Mouse (Mus musculus): ENCODE data around the gene Mprip.

The Mprip gene

DNA sequence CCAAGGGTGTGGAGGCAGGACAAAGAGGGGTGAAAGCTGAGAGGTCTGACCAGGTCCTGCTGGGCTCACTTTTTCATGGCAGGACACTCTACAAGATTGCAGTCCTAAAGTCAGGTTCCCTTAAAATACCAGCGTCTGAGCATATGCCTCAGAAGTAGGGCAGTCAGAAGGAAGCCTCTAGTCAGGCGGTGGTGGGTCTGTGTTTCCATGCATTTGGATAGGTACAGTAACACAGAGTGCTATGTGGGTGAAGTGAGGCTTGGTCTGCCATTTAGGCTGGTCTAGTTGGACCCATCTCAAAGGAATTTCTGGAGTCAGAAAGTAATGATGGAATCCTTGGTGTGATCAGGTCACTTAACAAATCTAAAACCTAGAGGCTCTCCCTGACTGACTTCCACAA lies 108.2 kb downstream of the Mprip start:
- DNase-seq, result no peak

- no peak for DNase-seq
Measured at GRCm38 (mm10) chr11:59769738-59770137, 108.6 kb downstream of the Mprip start.

DNA sequence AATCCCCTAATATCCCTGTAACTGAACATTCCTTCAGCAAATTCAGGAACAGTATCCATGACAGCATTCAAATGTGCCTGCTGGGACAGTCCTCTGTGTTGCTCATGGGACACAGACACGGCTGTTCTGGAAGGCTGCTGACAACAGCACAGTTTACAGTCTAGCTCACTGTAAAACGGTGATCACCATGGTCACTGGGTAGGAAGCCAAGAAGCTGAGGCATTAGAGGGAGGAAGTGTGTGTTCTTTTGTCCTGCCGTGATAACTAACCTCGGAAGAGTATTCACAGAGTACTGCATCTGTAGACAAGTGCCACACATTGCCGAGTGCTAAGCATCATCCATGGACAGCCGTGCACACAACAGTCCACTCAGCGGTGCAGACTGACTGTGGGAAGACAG lies 109.6 kb downstream of the Mprip start:
- DNase-seq, result no peak

DNA sequence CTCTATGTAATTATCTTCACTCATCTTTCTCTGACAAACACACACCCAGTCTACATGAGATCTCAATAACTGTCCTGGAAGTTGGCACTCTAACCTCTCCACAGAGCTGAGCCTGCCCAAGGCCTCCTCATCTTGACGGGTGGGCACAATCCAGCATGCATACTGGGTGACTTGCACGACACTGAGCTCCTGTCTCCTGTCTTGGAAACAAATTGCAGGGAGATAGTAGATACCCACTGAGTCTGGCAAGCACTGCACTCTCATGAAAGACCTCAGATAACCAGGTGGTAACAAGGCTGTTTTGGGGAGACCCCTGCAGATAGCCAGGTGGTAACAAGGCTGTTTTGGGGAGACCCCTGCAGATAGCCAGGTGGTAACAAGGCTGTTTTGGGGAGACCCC lies 111.2 kb downstream of the Mprip start:
- DNase-seq, result no peak

DNA sequence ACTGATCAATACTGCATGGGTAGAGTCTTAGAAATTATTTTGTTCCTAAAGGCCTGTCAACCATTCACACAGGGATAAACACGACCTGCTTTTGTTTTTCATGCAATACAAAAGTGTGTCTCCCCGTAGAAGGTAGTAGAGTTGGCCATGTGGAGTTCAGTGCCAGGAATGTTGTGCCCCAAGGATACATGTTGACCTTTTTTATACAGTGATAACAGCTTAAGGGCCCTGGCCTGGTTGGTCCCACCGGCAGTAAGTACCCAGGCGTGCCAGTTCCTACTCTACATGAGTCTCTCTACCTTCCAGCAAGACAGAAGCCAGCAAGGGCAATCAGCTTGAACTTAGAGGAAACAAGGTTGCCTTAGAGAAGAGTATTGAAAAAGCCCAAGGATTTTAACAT lies 111.8 kb downstream of the Mprip start:
- DNase-seq, result no peak

GRCm38 (mm10) chr11:59774522-59774921 lies 113.4 kb downstream of the Mprip start:
- DNase-seq, result no peak

DNA sequence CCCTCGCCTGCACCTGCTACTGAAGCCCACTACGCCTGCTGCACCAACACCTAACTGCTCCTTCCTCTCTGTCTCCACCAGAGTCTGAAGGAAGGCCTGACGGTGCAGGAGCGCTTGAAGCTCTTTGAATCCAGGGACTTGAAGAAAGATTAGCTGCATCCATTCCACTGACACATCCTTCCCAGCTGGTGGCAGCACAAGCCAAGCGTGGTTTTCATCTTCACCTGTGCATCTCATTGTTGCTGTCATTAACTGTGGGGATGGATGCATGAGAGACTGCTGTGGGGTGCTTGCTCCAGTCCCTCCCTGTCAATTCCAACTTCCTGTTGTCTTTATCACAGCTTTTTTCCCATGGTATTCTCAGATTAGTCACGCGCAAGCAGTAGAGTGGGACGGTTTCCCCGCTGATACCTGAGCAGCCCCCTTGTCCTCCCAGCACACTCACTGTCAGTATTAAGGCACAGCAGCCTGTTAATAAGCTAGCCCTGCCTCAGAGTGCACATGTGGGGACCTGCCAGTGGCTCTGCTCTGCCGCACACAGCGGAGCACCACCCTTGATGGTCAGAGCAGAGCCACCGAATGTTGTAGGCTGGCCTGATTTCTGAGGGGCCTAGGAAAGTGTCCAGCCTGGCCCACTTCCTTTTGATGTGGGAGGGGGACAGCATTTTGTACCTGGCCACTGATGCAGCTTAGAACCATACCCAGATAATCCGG lies 114.5 kb downstream of the Mprip start:
- DNase-seq, result no peak

GRCm38 (mm10) chr11:59777259-59777658 lies 116.2 kb downstream of the Mprip start:
- DNase-seq, result no peak

GRCm38 (mm10) chr11:59778181-59778873 lies 117.2 kb downstream of the Mprip start:
- peak; percentile 42 to 69 for DNase-seq

- DNase-seq, result no peak
Measured at GRCm38 (mm10) chr11:59778874-59779223, 117.7 kb downstream of the Mprip start.

DNA sequence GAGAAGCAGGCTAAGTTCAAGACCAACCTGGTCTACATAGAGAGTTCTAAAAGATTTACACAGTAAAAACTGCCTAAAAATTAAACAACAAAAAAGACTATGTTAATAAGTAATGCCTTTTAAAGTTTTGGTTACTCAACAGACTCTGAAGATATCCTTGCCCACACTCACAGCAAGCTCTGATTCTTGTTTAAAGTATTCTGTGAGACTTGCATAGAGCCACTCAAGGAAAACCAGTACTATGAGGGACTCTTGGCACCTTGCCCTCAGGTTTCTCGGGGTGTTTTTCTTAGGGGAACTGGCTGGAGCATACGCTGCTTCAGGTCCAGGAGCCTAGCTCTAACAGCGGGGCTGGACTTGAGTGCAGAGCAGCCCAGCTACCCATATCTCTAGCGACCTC lies 118.3 kb downstream of the Mprip start:
- no peak for DNase-seq

DNA sequence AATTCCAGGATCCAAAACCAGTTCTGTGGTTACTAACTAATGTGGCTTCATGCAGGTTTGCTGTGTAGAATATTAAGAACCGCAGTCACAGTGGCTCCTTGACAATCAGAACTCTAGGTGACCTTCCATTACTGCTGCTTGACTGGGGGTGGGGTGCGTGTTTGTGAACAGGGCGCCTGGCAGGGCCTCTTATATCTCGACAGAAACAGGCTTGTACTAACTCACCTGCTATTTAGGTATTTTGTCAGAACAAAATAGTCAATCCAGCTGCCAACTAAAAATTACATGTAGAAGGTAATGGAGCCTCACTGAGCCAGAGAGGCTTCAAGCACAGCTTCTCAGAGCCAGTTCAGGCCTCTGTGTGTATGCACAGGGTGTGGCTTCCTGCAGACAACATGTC lies 119.1 kb downstream of the Mprip start:
- DNase-seq, result no peak

DNA sequence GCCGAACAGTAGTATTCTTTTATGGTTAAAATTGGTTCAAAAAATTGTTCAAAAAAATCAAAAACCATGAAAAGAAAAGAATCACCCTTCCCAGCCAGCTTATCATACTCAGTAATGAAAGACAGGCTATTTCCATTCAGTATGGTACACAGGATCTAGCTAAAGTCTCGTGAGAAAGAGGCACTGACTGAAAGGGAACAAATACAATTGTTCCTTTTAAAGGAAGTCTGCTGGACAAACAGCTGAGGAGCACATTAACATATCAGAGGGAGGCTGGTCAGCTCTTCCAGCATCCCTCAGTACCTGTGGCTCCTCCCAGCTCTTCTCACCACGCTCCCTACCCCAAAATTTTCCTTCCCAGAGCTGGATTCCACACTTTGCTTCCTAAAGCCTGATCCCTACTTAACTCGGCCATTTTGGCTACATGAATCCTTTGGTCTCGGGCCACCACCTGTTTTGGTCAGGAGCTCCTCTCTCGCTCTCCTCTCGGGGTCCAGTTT lies 121.0 kb downstream of the Mprip start:
- no peak for DNase-seq

DNA sequence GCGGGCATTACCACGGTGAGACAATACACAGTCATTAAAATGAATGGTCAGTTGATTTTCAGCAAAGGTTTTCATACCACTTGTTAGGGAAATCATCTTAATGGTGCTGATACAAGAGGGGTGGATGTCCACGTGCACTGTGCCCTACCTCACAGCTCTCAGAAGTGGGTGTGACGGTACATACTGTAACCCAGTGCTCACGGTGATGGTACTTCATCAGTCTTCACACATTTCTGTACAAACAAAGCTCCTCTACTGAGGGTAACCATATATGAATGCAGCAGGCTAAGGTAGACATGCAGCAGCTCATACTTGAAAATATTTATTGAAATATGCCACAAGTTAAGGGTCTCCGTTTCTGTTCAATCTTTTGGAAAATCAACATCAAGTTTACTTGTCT lies 122.5 kb downstream of the Mprip start:
- DNase-seq, result no peak

DNA sequence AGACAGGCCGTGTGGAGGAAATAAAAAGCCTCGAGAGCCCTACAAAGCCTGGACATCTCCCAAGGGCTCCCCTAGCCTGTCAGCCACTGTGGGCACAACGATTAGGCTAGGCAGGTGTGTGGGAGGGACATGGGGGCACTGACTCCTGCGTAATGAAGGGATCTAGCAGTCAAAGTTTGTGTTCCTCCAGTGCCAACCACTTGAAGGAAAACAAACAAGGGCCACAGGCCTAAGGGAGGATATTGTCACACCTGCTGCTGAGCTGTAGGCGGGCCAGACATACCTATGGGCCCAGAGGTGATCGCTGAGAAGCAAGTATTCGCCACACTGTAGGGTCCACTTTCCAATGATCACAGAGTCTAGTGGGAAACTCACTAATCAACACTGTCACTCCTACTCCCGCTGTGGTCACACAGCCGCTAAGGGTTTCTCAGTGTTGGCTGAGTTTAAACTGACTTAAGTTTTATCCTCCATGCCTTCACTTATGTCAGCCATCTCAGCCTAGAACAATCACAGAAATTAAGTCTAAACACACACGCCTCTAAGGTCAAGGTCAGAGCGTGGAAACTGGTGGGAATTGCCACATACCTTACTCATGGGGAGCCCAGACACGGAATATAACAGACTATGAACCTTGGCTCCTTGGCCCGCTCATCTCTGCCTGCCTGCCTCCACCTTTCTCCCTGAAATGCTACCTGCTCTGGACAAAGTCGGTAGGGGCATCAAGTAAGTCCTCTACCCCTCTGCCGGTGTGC lies 125.5 kb downstream of the Mprip start:
- no peak for DNase-seq

GRCm38 (mm10) chr11:59787199-59787781 lies 126.2 kb downstream of the Mprip start, which contains the start of gene Pld6:
Gene Pld6, minus strand, starts transcription at chr11:59787645.
- peak; percentile 22 to 43 for DNase-seq

GRCm38 (mm10) chr11:59789311-59789710 lies 128.2 kb downstream of the Mprip start:
- no peak for DNase-seq

DNA sequence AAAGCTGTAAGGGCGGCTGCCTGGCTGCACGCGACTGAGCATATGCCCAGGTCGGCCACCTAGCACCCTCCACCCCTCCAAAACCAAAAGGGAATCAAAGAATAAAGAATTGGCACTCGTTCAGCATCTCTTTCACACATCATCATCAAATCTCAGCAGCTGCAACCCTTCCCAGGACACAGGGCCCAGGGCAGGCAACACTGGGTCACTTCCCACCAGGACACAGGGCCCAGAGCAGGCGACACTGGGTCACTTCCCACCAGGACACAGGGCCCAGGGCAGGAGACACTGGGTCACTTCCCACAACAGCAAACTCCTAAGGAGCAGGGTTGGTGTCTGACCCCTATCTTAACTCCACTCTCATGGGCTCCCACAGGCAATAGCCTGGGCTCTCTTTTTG lies 132.3 kb downstream of the Mprip start:
- DNase-seq, result no peak

GRCm38 (mm10) chr11:59800412-59800811 lies 139.3 kb downstream of the Mprip start:
- DNase-seq, result no peak

DNA sequence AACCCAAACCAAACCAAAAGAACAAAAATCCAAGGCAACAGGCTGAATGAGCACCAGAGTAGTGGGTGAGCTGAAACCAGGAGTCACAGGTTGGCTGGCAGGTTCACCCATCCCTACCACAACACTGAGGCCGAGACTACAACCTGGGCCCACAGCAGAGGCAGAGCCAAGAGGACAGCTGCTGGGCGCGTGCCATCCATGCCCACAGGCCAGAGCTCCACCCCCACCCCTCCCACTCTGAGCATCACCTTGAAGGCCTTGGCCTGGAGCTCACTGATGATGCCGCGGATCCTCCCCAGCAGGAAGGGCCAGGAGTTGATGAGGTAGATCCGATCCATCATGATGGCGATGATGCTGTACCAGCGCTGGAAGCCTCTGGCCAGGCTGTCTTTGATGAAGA lies 140.8 kb downstream of the Mprip start:
- DNase-seq, result no peak

- no peak for DNase-seq
Measured at GRCm38 (mm10) chr11:59803516-59803915, 142.4 kb downstream of the Mprip start.

DNA sequence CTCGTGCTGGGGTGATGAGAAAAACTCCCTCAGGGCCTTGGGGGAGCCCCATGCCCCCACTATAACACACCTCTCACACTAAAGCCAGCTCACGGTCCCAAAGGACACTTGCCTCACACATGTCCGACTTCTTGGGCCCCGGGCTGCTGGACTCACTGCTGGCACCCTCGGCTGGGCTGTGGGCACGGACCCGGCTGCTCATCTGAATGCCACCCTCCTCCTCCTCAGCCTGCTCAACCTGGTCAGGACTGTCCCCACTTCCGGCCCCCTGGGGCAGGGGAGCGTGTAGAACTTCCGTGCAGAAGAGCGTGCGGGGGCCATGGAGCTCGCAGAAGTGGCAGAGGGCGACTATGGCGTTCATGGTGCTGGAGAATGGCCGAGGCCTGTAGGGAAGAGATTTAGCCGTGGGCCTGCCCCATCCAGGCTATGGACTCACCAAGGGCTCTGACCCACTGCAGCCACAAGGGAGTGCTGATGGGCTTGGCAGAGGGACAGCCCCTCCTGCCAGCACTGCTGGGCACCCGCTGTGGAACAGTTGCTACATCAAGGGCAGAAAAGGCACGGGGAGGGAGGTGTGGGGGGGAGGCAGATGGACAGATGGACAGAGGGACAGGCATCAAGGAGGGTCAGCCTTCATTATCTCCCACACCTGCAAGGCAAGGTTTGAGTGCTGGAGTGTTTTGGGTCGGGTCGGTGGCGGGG lies 143.5 kb downstream of the Mprip start:
- DNase-seq, result no peak

DNA sequence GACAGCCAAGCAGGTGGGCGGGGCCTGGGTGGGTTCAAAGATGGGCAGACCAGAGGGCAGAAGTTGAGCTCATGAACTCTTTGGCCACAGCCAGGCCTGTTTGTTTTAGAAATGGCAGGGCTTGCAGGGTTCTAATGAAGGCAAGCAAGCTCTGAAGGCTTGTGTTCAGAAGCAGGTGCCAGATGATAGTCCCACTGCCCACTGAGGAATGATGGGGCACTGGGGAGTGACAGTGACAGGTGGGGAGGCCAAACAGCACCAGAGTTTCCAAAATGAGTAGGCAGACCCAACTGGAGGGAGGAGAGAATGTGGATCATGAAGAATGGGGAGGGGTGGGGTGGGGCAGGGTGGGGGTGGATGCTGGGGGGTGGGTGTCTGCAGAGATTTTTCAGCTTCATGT lies 144.2 kb downstream of the Mprip start:
- no peak for DNase-seq
